Mouse (Mus musculus): ENCODE data around the gene Cdh26.

- no peak for TF ChIP-seq USF1 (IDR thresholded peaks at IDR 0.05; ENCODE audit: low read depth)
- no peak for TF ChIP-seq SRF (IDR thresholded peaks at IDR 0.05; ENCODE audit: control insufficient read depth, insufficient read length, low read depth)
- TF ChIP-seq E2F4 (IDR thresholded peaks at IDR 0.05; ENCODE audit: insufficient read depth) = no peak
- no peak for TF ChIP-seq POLR2A (IDR thresholded peaks at IDR 0.05; ENCODE audit: insufficient read length, low read depth)
- TF ChIP-seq TCF12 (IDR thresholded peaks at IDR 0.05; ENCODE audit: insufficient read depth, poor library complexity, severe bottlenecking) = no peak
- TF ChIP-seq MYOG (IDR thresholded peaks at IDR 0.05; ENCODE audit: control insufficient read depth in 1 of 3, insufficient read depth in 1 of 3, insufficient read length in 2 of 3, low read depth in 2 of 3) = no peak
- TF ChIP-seq REST (IDR thresholded peaks at IDR 0.05; ENCODE audit: insufficient read depth, insufficient read length) = no peak
- no peak for TF ChIP-seq MYOD1 (IDR thresholded peaks at IDR 0.05; ENCODE audit: control insufficient read depth in 1 of 3, insufficient read length in 2 of 3, low read depth in 2 of 3)
Observed at GRCm38 (mm10) chr2:178502469-178502868, 72.1 kb downstream of the Cdh26 start.

Measured in myocyte (in vitro differentiated cells).